In genomic region chr5:129787818-129788593, GRCm38 (mm10) we compare ENCODE assay signal across 8 mouse cellular contexts. TPM values are rescaled to one million over a fixed set of nuclear protein-coding genes. Genes with fewer than 3 reads are reported as not detected.
DNase-seq lines count a peak whose midpoint lies in the region; ATAC-seq and TF ChIP-seq lines count a peak whose summit lies in the region.

No protein-coding gene starts in this region.

- no peak for DNase-seq in heart, postnatal 14 days
- peak; percentile 32 for DNase-seq in MEL (ENCODE audit: low read depth, low spot score)
- peak; percentile 86 for DNase-seq in midbrain, embryonic 11.5 days (ENCODE audit: low spot score, missing footprints)
- DNase-seq in gastrocnemius, postnatal 4 days (ENCODE audit: low spot score in 2 of 2), result no peak
- DNase-seq in layer of hippocampus, adult 11-12 months (ENCODE audit: low spot score), result no peak
- DNase-seq in frontal cortex, postnatal 10 days (ENCODE audit: low spot score in 2 of 2), result no peak

- peak overlapping the region; percentile 94 for H3K4me2 ChIP-seq in heart, embryonic 16.5 days (ENCODE audit: low read depth, low read length)
- peak overlapping the region; percentile 81 for H3K4me2 ChIP-seq in hindbrain, embryonic 12.5 days (replicated peaks)
- peak overlapping the region; percentile 49 for H3K4me2 ChIP-seq in midbrain, embryonic 11.5 days

- peak overlapping the region; percentile 84 for H3K27ac ChIP-seq in heart, embryonic 16.5 days (ENCODE audit: low read length)
- H3K27ac ChIP-seq in MEL (ENCODE audit: control insufficient read depth, low read depth, low read length), result peak overlapping the region; percentile 82
- H3K27ac ChIP-seq in hindbrain, embryonic 12.5 days, result peak overlapping the region; percentile 99; the same call in 1 of the 2 replicates
- no peak overlapping the region for H3K27ac ChIP-seq in midbrain, embryonic 11.5 days (ENCODE audit: low read depth, low read length)

- TF ChIP-seq POLR2A in MEL (IDR thresholded peaks at IDR 0.05; ENCODE audit: control insufficient read depth in 1 of 2, insufficient read depth in 1 of 2, low read depth in 1 of 2, low read length in 2 of 2, poor library complexity in 1 of 2), result no peak

- H3K27me3 ChIP-seq in heart, embryonic 16.5 days (ENCODE audit: control insufficient read depth, insufficient read depth, low read length), result no peaks in the 10 kb centered on the region
- H3K27me3 ChIP-seq in MEL (ENCODE audit: control insufficient read depth in 1 of 2, insufficient read depth in 2 of 2, low read length in 2 of 2), result no peaks in the 10 kb centered on the region
- no peaks in the 10 kb centered on the region for H3K27me3 ChIP-seq in hindbrain, embryonic 12.5 days
- no peaks in the 10 kb centered on the region for H3K27me3 ChIP-seq in midbrain, embryonic 11.5 days (ENCODE audit: control insufficient read depth, insufficient read depth, low read length)

- no peak for TF ChIP-seq EP300 in MEL (IDR thresholded peaks at IDR 0.05; ENCODE audit: low read depth in 1 of 2, low read length in 2 of 2)

- H3K9ac ChIP-seq in heart, embryonic 16.5 days (ENCODE audit: low read length), result peak overlapping the region; percentile 99
- H3K9ac ChIP-seq in MEL (ENCODE audit: control insufficient read depth, low read depth, low read length, poor library complexity, severe bottlenecking), result peak overlapping the region; percentile 94
- peak overlapping the region; percentile 95 for H3K9ac ChIP-seq in hindbrain, embryonic 12.5 days
- peak overlapping the region; percentile 89 for H3K9ac ChIP-seq in midbrain, embryonic 11.5 days (ENCODE audit: low read length)

- no peak for TF ChIP-seq RAD21 in MEL (IDR thresholded peaks at IDR 0.05; ENCODE audit: low read depth, low read length)

- peaks cover 36% of the 10 kb centered on the region for H3K36me3 ChIP-seq in heart, embryonic 16.5 days (ENCODE audit: control insufficient read depth, insufficient read depth)
- H3K36me3 ChIP-seq in MEL (ENCODE audit: control insufficient read depth in 1 of 2, insufficient read depth in 2 of 2, low read length in 2 of 2), result peaks cover 38 to 46% of the 10 kb centered on the region in 2 experiments
- peaks cover 41% of the 10 kb centered on the region for H3K36me3 ChIP-seq in hindbrain, embryonic 12.5 days
- peaks cover 21% of the 10 kb centered on the region for H3K36me3 ChIP-seq in midbrain, embryonic 11.5 days (ENCODE audit: control insufficient read depth, insufficient read depth, low read length)

- H3K4me3 ChIP-seq in heart, embryonic 16.5 days (ENCODE audit: low read length), result peak overlapping the region; percentile 98
- peak overlapping the region; percentile 70 to 84 for H3K4me3 ChIP-seq in MEL (ENCODE audit: control insufficient read depth in 1 of 2, insufficient read depth in 1 of 2, low read depth in 2 of 2, low read length in 2 of 2)
- peak overlapping the region; percentile 94 for H3K4me3 ChIP-seq in hindbrain, embryonic 12.5 days
- H3K4me3 ChIP-seq in midbrain, embryonic 11.5 days (ENCODE audit: low read depth, low read length), result peak overlapping the region; percentile 74

- peaks cover 9% of the 10 kb centered on the region for H3K4me1 ChIP-seq in heart, embryonic 16.5 days (ENCODE audit: control insufficient read depth, insufficient read depth, low read length)
- H3K4me1 ChIP-seq in MEL (ENCODE audit: control insufficient read depth in 1 of 2, insufficient read depth in 2 of 2, low read length in 2 of 2), result peaks cover 5 to 24% of the 10 kb centered on the region in 2 experiments; a peak in 2 of 4 replicates
- H3K4me1 ChIP-seq in hindbrain, embryonic 12.5 days, result peaks cover 22% of the 10 kb centered on the region
- H3K4me1 ChIP-seq in midbrain, embryonic 11.5 days (ENCODE audit: control insufficient read depth, insufficient read depth, low read length), result peaks cover 7% of the 10 kb centered on the region; the same call in 1 of the 2 replicates

- peaks cover 49% of the 10 kb centered on the region for H3K79me2 ChIP-seq in MEL (ENCODE audit: control insufficient read depth, insufficient read depth, low read length, poor library complexity)

- whole genome bisulfite sequencing in heart, embryonic 16.5 days, result 11% methylated on average over 11 of the region's 11 CpGs
- 13% methylated on average over 11 of the region's 11 CpGs for WGBS in hindbrain, embryonic 12.5 days
- 15% methylated on average over 11 of the region's 11 CpGs for WGBS in midbrain, embryonic 11.5 days

- no peaks in the 10 kb centered on the region for H3K9me3 ChIP-seq in heart, embryonic 16.5 days (replicated peaks; ENCODE audit: control insufficient read depth, low read length)
- H3K9me3 ChIP-seq in MEL (replicated peaks; ENCODE audit: insufficient read depth, low read length), result no peaks in the 10 kb centered on the region
- no peaks in the 10 kb centered on the region for H3K9me3 ChIP-seq in hindbrain, embryonic 12.5 days (replicated peaks)
- no peaks in the 10 kb centered on the region for H3K9me3 ChIP-seq in midbrain, embryonic 11.5 days (ENCODE audit: control insufficient read depth, low read length)

- no peak for ATAC-seq in heart, embryonic 16.5 days (replicated peaks; ENCODE audit: extremely low read depth, insufficient read depth, low FRiP score)
- ATAC-seq in hindbrain, embryonic 12.5 days (ENCODE audit: low FRiP score), result no peak
- ATAC-seq in midbrain, embryonic 11.5 days (ENCODE audit: low FRiP score), result no peak

- no peak for TF ChIP-seq CTCF in MEL (IDR thresholded peaks at IDR 0.05 in 2 of 3, conservative IDR thresholded peaks at IDR 0.05 in 1 of 3; ENCODE audit: control insufficient read depth in 1 of 3, insufficient read depth in 1 of 3, low read depth in 2 of 3, low read length in 3 of 3, poor library complexity in 1 of 3, severe bottlenecking in 1 of 3)

- intact Hi-C loops in heart, postnatal 14 days (cut with DNase I), result no loop called here

TF ChIP-seq in MEL, 35 proteins besides CTCF, POLR2A, EP300 and RAD21:
- peak; percentile 9; the same call in 1 of the 2 replicates for TF ChIP-seq MYC (IDR thresholded peaks at IDR 0.05; ENCODE audit: low read depth, low read length)
- 0 out of 2 replicates have a peak, but pooled peaks have one; percentile 45 for TF ChIP-seq SIN3A (IDR thresholded peaks at IDR 0.05; ENCODE audit: low read length)
- no peak for TF ChIP-seq POLR2AphosphoS5 (IDR thresholded peaks at IDR 0.05; ENCODE audit: borderline replicate concordance, low read depth, low read length)
- 0 out of 2 replicates have a peak, but pooled peaks have one; percentile 14 for TF ChIP-seq ZNF384 (IDR thresholded peaks at IDR 0.05; ENCODE audit: low read depth, low read length)
- no peak for TF ChIP-seq MEF2A (IDR thresholded peaks at IDR 0.05; ENCODE audit: extremely low read depth, insufficient replicate concordance, low read depth, low read length, poor library complexity, severe bottlenecking)
- TF ChIP-seq MXI1 (IDR thresholded peaks at IDR 0.05; ENCODE audit: low read depth, low read length), result peak; percentile 76
- TF ChIP-seq MAZ (IDR thresholded peaks at IDR 0.05; ENCODE audit: low read depth, low read length), result no peak
- no peak for TF ChIP-seq NRF1 (IDR thresholded peaks at IDR 0.05; ENCODE audit: insufficient read depth, low read depth, low read length, poor library complexity, severe bottlenecking)
- peak; percentile 79; the same call in 1 of the 2 replicates for TF ChIP-seq CHD1 (IDR thresholded peaks at IDR 0.05; ENCODE audit: low read depth, low read length)
- no peak for TF ChIP-seq USF1 (IDR thresholded peaks at IDR 0.05; ENCODE audit: low read depth, low read length)

RNA-seq across cellular contexts. Expression of gene Psph, which starts 0.8 kb away (rescaled TPM):
- 27.7 and 33.4 TPM in 2 replicates for polyA plus RNA-seq in heart, embryonic 16.5 days (2015; fragmentation: Nextera tagmentation; extraction: Ambion mirVana)
- 10 to 100 TPM; 10.5 TPM for total RNA-seq in heart, postnatal 14 days (2021)
- total RNA-seq in MEL (2012; rRNA removed), result 54.8 and 101 TPM in 2 replicates
- 100 to 1,000 TPM; 148 to 170 TPM for polyA plus RNA-seq in MEL (2012; ENCODE audit: insufficient read depth in 1 of 2, insufficient read length in 2 of 2, low read depth in 1 of 2, low replicate concordance in 2 of 2, missing spikeins in 1 of 2)
- polyA plus RNA-seq in hindbrain, embryonic 12.5 days (2016; fragmentation: Nextera tagmentation; extraction: Ambion mirVana), result 35.3 and 36.4 TPM in 2 replicates
- polyA plus RNA-seq in midbrain, embryonic 11.5 days (2014; fragmentation: Nextera tagmentation; extraction: Ambion mirVana), result 42.2 and 42.3 TPM in 2 replicates
- 10 to 100 TPM; 15.5 to 20.0 TPM for total RNA-seq in gastrocnemius, postnatal 4 days (2021)

RNA-seq across cellular contexts. Expression of gene Sumf2, which starts 58.8 kb away (rescaled TPM):
- 16.3 and 21.4 TPM in 2 replicates for polyA plus RNA-seq in heart, embryonic 16.5 days (2015; fragmentation: Nextera tagmentation; extraction: Ambion mirVana)
- 10 to 100 TPM; 12.9 to 15.9 TPM for total RNA-seq in heart, postnatal 14 days (2021)
- 32.9 and 33.2 TPM in 2 replicates for total RNA-seq in MEL (2012; rRNA removed)
- polyA plus RNA-seq in MEL (2012; ENCODE audit: insufficient read depth in 1 of 2, insufficient read length in 2 of 2, low read depth in 1 of 2, low replicate concordance in 2 of 2, missing spikeins in 1 of 2), result 10 to 100 TPM in 1 of 2 experiments, not detected in 1; 35.8 TPM
- 56.8 and 61.3 TPM in 2 replicates for polyA plus RNA-seq in hindbrain, embryonic 12.5 days (2016; fragmentation: Nextera tagmentation; extraction: Ambion mirVana)
- polyA plus RNA-seq in midbrain, embryonic 11.5 days (2014; fragmentation: Nextera tagmentation; extraction: Ambion mirVana), result 48.2 and 53.4 TPM in 2 replicates
- 10 to 100 TPM; 20.9 to 22.2 TPM for total RNA-seq in gastrocnemius, postnatal 4 days (2021)

Comparison
In these comparisons a context has a peak if more than half of its experiments do, and no peak if none do; other contexts are left out.
1. DNase-seq: peak in MEL (single experiment) and midbrain, embryonic 11.5 days (single experiment); none in heart, postnatal 14 days (0 of 2), gastrocnemius, postnatal 4 days (0 of 2), layer of hippocampus, adult 11-12 months (single experiment) and frontal cortex, postnatal 10 days (0 of 2).
2. Peak in every context shown above with its lines, with median percentiles within 50 percentile points of each other: H3K4me2 ChIP-seq, H3K4me3 ChIP-seq and H3K9ac ChIP-seq.